Mouse (Mus musculus) small intestine, adult 2 months (tissue): Measurements from ENCODE around the gene Atg2a.

Source experiments
- CTCF ChIP-seq: fragments of 200-500 bp; IDR thresholded peaks from 2 replicates; pipeline ENCODE4 v1.5.1; 2012; ENCODE audit warnings: low read depth, mild to moderate bottlenecking, control low read depth, inconsistent platforms, low read length, moderate library complexity, mixed read lengths; ENCODE audit not compliant: insufficient replicate concordance, insufficient read length; ENCODE audit errors: extremely low read depth
- POLR2A ChIP-seq: fragments of 200-500 bp; IDR thresholded peaks from 2 replicates; pipeline ENCODE4 v1.6.1; 2012; ENCODE audit warnings: low read depth, mild to moderate bottlenecking, control low read depth, inconsistent platforms, low read length, moderate library complexity

GRCm38 (mm10) chr19:6286434-6287401 lies 45.2 kb downstream of the Atg2a start:
- TF ChIP-seq CTCF (no peak), POLR2A (no peak)
